Mouse (Mus musculus) spleen, postnatal 4 days (tissue): ENCODE results near the gene Olfr801.

Experiments
- DNase-seq, 2 experiments: peaks; one replicate each; pipeline ENCODE4 v3.0.0; 2022; ENCODE audit warnings: low spot score in 2 of 2

Olfr801 gene

DNA sequence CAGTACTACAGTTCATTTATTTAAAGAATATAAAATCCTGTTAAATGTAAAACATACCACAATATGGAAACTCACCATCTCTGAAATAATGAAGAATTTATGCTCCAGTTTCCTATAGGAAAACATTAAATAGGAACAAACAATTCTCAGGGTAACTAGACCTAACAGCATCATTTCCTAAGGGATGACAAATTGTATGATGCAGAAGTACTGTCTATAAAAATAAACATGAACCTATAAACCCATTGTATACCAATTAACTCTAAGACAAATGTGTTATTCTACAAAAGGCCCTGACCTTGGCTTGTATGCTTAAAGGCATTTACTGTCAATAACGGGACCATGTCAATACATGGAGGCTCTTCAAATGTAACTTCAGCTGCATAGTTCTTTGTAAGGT lies at the start of gene Olfr801:
Gene Olfr801, minus strand, starts transcription at position 101 of the 400 bp plus-strand sequence.
- no peak for DNase-seq

DNA sequence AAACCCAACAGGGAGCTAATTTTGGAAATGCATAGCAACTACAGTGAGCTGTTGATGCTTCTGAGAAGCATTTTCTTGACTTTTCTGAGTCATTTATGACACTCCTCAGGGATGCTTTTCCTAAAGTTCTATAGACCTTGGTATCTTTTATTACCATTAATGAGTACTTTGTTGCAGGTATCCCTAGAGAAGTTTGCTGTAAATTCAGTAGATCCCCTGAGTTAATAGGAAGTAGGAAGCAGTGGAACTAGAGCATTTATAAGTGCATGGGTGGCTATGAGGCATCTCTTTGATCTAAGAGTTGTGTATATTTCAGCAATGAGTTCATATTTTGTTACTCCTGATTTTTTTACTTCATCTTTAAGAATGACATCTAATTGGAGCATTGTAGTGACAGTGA lies 29.2 kb upstream of the Olfr801 start, which contains the start of gene Olfr804:
Gene Olfr804, plus strand, starts transcription at position 301 of the 400 bp plus-strand sequence.
- DNase-seq, result no peak

DNA sequence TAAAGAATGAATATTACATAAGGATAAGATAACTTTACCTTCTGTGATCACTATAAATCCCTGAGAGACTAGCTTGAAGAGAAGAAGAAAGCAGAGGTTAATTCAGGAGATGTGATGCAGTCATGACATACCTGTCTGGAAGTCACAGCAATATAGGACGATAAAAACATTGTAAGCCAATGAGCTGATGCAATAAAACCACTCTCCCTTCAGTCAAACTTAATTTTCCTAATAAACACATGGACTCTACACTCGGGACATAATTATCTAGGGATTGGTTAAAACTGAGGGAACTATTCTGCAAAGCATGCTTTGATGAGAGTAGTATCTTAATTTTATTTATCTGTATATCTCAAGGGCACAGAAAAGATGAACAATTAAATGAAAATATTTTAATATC lies 20.5 kb upstream of the Olfr801 start, which contains the start of gene Olfr803:
Gene Olfr803, minus strand, starts transcription at position 101 of the 400 bp plus-strand sequence.
- DNase-seq, result no peak

DNA sequence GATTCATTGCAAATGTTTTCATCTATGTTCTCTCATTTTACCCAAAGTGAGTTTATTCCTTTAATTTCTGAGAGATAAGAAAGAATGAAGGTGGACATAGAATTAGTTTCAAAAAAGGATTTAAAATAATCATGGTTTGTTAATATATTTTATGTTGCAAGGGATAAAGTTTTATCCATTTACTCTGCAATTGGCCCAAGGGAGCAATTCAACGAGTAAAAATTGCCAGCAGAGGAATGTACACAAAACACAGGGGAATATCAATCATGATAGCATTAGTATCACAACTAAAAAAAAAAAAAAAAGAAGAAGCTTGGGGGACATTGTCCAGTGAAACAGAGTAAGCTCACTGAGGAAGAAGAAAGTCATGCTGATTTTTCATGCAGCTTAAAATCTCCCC lies 14.4 kb upstream of the Olfr801 start, which contains the start of gene Olfr802:
Gene Olfr802, minus strand, starts transcription at position 101 of the 400 bp plus-strand sequence.
- no peak for DNase-seq

DNA sequence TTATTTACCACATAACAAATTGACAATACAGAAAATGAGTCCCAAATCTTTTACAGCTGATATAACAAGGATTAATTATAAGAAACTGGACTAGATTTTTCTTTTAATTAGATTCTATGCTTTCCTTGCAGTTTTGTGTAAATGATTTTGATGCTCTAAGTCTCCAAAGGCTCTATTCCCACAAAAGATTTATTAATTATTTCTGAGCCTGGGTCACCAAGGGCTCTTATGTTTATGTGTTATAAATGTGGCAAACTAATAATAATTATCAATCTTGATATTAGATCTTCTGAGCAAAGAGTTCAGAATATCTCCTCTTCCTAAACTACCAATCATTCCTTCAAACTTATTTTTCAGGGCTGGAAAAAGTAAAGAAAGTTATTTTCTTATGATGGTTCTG lies 16.3 kb downstream of the Olfr801 start, which contains the start of gene Olfr800:
Gene Olfr800, plus strand, starts transcription at position 301 of the 400 bp plus-strand sequence.
- DNase-seq, result no peak

DNA sequence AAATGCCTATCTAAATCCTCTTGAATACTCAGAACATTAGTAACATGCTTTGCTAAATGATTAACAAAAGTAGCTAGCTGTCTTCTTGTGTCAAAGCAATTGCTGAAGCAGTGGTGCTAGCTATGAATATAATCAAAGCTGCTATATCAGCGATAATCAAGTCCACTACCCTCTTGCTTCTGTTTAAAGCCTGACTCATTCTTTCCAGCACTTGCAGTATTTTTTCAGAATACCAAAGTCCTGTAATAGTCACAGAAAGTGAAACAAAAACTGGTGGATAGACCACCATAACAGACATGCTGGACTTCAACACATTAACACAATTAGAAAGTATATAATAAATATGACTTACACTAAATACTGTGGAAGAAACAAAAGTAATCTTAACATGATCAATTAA lies 21.9 kb downstream of the Olfr801 start:
- no peak for DNase-seq

DNA sequence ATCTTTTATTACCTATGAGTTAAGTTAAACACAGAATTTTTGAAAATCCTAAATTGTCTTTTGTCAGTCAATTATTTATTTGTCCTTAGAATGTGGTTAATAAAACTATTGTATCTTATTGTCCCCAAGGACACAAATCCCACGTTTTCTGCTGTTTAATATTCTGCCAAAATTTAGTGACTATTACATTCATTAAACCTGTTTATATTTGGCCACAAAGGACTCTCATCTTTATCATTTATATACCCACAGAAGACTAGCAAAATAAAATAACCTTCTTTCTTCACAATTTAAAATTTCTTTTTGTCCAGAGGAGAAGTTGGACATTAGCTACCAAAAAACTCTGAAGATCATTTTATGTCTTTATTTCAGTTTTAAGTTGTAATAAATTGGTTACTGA lies 36.5 kb downstream of the Olfr801 start, which contains the start of gene Olfr799:
Gene Olfr799, plus strand, starts transcription at position 301 of the 400 bp plus-strand sequence.
- no peak for DNase-seq

DNA sequence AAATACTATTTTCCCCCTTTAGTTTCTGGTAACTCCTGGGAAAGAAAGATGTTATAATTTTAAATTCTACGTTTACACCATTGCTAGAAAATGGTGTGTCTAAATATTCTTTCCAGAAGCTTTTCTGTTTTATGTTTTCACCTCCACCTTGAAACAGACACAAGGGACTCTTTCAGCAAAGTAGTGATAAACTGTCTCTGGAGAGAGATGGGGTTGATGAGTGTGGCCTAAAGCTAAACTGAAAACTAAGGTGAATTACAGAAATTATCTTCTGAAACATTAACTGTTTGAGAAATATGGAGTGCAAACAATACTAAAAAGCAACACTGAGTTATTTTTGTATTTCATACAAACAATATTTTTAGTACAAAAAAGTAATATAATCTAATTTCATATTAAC lies 45.8 kb downstream of the Olfr801 start, which contains the start of gene Olfr798:
Gene Olfr798, minus strand, starts transcription at position 101 of the 400 bp plus-strand sequence.
- DNase-seq, result no peak

DNA sequence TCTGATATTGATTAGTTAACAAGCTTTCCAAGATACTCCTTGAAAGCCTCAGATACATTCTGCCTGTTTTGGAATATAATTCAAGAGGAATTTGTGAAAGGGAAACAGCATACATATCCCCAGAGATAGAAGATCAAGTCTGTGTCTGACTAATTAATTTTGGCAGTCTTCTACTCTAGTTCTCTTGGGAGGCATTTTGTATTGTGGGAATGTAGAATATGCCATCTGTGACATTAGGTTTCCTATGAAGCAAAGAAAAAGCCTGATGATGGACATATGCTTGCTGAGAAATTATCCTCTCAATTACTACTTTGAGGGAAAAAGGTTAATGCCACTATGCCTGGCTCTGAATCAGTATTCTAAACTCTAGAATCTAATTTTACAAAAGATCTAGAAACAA lies 50.4 kb downstream of the Olfr801 start:
- DNase-seq, result no peak

DNA sequence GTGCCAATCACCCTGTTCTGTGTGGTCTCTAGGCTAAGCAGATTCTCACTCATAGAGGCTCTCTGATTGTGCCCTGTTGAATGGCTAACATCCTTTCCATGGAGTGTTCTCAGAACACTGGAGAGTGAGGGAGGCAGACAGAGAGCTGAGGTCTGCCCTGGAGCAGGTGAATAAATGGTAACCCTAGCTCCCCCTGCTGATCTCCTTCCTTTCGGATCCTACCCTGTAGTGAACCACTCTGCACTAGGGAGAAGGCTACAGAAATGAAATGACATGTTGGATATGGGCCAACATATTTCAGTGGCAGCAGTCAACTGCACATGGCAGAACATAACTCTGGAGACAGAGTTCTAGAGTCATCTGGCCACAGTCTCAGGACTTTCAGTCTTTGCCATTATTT lies 51.9 kb downstream of the Olfr801 start:
- no peak for DNase-seq
